Mouse (Mus musculus) kidney, postnatal 36 days (tissue): ENCODE results near the gene Ccdc154.

ENCODE experiments used
- DNase-seq, 2 experiments: peaks; one replicate each; pipeline ENCODE4 v3.0.0; 2021 to 2022; ENCODE audit warnings: mixed read lengths in 2 of 2

The Ccdc154 gene

DNA sequence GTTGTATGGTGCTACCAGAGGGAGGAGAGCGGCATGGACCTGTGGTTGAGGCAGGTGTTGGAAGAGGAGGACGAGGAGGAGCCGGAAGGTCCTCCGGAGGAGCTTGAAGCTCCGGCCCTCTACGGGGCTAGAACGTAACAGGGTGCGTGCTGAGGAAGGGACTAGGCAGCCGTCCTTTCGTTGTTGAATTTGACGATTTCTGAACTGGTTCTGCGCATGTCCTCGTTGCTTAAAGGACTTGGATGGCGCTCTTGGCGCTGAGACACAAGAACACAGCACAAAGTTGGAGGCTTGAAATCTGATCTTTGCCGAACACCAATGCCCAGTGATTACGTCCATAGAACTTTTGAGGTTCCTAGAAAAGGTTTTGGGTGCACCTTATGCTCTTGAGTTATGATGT, 22.7 kb downstream of the Ccdc154 start:
- DNase-seq = no peak

DNA sequence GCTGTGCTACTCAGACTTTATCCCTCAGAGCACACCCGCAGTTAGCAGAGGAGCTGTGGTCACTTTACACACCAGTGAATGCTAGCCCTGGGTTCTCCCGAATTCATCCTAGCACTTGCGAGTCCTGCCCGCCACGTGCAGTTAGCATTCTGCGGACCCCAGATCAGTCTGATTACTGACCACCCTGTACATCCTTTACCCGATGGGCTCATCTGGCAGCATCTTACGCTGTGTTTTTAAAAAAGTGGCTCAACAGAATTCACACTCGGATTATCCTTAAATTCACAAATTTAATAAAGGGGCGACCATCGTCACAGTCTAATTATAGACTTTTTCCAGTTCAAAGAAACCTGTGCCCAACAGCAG, 25.5 kb downstream of the Ccdc154 start:
- DNase-seq = no peak

DNA sequence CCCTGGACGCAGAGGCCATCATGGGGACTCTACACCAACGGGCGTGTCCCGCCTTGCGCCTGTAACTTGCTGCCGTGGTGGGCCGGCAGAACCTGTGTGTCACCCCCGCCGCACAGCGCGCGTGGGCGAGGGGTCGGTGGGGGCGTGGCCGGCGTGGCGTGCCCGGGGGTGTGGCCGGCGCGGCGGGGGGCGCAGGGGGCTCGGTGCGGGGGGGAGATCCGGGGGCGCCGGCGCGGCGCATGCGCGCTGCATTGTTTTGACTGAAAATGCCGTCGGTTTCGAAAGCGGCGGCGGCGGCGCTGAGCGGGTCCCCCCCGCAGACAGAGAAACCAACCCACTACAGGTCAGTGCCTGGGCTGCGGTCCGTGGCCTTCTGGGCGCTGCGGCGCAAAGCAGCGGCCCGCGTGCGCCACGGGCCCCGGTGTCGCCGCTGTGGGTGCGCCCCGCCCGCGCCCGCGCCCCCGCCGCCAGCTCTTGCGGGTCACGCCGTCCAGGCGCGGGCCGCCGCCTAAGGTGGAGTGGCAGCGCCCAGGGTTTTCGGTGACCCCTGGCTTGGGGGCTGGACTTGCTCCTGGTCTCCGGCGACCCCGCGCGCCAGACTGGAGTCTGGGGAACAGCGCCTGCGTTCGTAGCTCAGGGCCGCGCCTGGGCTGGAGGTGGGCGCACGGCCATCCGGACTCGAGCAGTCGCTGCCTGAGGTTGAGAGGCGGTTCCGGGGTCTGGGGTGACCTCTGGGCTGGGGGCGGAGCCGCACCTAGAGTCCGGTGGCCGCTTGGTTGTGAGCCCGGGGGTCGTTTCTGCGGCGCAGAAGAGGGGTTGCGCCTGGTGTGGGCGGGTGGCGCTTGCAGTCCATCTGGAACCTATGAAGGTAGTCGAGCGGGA, 26.1 kb downstream of the Ccdc154 start, which contains the start of gene Unkl:
Unkl (plus strand) TSS at position 248 of the 882 bp plus-strand sequence.
- DNase-seq = peak; percentile 55 to 84

DNA sequence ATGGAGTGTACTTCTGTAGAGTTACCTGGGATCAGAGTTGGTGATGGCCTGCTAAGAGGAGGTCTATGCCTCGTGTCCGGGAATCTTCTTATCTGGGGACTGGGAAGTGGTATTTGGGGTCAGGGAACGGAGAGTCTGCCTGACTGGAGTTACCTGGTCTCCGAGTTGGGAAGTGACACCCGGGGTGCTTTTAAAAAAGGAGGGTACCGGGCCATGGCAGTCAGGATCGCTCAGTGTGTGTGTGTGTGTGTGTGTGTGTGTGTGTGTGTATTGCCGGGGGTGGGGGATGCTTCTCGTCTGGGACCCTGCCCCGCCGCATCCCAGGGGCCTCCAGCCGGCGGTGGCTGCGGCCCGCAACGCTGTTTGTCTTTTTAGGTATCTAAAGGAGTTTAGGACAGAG, 26.8 kb downstream of the Ccdc154 start:
- DNase-seq = peak in 1 of 2 experiments; percentile 13

DNA sequence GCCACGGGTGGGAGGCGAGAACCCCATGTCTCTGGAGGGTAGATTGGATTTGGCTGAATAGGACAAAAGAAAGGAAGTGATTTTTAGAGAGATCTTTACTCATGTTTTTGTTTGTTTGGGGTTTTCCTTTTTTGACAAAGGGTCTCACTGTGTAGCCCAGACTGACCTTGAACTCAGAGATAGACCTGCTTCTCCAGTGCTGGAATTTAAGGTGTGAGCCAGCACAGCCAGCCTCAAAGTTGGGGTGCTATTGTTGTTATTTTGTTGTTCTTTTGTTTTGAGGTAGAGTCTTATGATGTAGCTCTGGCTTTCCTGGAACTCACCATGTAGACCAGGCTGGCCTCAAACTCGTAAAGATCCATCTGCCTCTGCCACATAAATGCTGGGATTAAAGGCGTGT, 40.1 kb downstream of the Ccdc154 start:
- no peak for DNase-seq

DNA sequence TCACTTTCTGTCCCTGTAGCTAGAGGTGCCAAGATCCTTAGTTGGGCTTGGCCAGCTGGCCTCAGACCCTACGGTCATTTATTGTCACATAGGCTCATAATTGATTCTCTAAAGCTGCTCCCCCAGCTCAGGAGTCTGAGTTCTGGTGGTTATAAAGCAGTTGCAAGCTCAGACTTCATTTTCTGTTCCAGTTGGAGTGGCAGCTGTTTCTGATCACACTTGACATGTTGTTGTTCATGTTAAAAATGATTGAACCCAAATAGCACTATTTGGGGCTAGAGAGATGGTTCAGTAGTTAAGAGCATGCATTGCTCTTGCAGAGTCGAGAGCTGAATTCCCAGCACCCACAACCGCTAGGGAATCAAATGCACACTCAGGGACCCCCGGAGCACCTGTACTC, 47.7 kb downstream of the Ccdc154 start:
- DNase-seq = no peak

DNA sequence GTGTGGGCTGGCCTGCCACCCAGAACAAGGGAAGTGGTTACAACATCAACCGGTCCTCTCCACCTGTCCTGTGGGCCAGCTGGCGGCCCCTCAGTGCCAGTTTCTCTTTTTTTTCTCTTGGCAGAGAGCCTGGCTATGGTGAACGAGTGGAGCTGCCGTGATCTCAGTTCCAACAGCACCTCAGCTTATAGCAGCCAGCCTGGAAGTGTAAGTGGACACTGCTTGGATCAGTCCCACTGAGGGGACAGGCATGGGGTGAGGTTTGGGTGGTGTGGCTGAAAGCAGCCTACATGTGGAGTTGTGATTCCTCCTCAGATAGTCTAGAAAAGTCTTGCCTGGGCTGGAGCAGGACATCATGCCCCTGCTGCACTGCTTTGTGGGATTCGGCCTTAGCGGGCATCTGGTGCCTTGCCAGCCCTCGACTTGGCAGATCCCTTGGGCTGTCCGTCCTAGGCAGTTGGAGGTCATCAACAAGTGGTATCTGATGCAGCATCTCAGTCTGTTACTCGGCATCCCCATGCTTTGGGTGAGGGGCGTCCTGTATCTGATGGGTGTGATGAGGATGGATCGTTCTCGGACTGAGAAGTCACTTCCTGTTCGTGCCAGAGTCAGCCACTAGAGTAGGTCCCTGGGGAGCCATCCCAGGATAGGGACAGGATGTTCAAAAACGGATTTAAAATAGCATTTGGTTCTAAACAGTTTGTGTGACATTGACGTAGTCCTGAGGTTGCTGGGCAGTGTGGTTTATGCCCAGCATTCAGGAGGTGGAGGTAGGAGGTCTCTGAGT, 48.6 kb downstream of the Ccdc154 start:
- DNase-seq = peak; percentile 71 to 87

DNA sequence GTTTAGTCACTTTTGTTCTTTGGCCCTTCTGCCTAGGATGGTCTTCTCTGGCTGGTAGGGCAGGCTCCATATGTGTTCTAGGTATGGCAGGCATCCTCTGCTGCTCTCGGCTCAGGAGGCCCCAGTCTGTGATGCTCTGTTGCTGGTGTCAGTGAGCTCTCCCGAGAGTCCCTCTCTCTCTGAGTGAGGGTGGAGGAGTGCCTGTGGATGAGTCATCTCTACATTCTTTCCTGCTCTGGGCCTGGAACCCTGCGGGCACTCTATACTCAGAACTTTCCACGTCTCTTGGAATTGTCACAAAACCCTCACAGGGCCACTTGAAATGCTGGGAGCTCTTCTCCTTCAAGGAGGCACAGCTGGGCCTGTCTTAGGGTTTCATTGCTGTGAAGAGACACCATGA, 49.4 kb downstream of the Ccdc154 start:
- no peak for DNase-seq

DNA sequence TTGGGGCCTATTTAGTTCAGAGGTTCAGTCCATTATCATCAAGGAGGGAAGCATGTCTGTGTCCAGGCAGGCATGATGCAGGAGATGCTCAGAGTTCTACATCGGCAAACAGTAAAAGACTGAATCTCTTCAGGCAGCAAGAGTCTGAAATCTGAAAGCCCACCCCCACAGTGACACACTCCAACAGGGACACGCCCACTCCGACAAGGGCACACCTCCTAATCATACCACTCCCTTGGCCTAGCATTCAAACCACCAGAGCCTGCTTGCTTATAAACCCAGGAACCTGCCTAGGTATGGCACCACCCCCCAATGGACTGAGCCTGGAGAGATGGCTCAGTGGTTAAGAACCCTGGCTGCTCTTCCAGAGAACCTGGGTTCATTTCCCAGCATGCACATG, 53.2 kb downstream of the Ccdc154 start:
- no peak for DNase-seq

DNA sequence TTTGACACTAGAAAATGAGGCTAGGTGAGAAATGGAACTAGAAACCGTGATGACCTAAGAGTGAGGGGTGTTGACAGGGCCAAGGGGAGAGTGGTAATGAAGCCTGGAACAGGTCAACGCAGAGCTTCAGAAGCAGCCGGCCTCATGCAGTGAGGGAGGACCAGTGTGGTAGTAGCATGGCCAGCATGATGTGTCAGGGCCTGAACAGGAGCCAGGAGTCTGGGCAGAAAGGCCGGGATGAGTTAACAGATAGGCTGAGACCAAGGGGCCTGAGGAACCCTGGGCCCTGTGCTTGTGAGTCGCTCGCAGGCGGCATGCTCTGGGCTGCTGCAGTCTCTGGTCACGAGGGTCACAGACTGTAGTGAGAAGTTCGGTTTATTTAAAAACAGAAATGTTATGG, 56.7 kb downstream of the Ccdc154 start:
- no peak for DNase-seq

DNA sequence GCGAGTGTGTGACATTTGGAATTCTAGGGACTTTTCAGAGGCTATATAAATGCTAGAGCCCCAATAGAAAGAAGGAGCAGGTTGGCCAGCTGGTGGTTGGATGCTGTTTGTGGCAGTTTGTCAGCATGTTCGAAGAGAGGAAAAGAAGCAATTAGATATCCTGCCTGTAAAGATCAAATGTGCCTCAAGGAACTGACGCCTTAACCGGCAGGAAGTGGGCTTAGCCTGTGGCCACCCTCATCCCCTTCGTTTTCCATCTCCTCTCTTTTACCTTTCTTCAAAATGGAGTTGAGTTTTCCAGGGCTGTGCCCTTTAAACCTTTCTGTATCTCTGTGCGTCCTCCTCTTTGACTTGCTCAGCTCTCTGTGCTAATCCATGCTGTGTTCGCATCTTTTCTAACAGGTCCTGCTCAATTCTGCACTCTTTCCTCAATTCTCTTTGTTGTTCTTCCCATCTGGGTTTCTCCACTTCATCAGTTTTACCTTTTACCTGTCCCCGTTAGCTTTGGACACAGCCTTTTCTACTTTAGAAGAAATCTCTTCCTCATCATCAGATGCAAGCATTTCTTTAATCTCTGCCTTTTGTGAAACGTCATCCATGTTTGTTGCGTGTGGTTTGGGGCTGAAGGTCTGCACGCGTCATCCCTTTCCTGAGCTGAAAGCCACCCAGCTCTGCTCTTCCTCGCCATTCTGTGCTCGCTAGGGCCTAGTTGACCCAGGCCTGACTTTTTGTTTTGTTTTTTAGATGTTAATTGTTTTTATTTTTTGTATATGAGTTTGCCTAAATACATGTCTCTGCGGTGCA, 57.4 kb downstream of the Ccdc154 start:
- no peak for DNase-seq

DNA sequence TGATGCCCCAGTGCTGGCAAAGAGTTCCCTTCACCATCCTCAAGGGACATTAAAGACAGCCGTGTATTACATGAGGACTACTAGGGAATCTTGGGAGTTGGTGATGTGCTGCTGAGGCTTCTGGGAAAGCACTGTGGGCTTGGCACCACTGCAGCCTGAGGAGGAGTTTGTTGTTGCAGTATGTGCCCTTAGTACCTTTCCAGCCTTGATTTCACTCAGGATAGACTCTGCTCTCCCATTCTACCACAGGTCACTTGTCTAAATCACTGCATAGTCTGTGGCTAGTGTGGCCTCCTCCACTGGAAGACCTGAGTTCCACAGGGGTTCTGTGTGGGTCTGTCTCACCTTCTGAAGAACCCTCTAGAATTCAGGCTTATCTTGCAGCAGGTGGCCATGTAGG, 58.5 kb downstream of the Ccdc154 start:
- peak in 1 of 2 experiments; percentile 47 for DNase-seq
